Mouse (Mus musculus): ENCODE data around the gene Atg9b. TPM values are rescaled to one million over a fixed set of nuclear protein-coding genes. Genes with fewer than 3 reads are reported as not detected.

The Atg9b gene
- polyA plus RNA-seq (2015; fragmentation: Nextera tagmentation; extraction: Ambion mirVana), result 2.0 and 2.5 TPM in 2 replicates

DNA sequence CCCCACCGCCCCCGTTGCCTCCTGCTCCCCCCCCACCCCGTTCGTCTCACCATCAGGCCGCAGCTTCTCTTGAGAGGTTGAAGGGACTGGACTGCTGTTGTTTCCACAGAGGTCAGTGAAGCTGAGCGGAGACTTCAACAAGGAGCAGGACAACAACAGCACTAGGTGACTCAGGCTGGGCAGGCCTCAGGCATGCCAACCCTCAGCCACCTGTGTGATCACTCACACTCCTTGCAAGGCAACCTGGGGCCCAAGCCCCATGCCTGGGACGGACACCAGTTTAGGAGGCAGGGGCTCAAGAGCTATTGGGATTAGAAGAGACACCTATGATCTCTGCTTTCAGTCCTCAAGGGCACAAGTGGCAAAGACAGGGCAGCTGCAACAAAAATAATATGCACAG, at the start of gene Atg9b:
Gene Atg9b, minus strand, starts transcription at position 280 of the 400 bp plus-strand sequence.
- no peak within 1 kb of the TSS for H3K9ac ChIP-seq
- ATAC-seq (ENCODE audit: insufficient read depth, low FRiP score, low read depth), result no peak
- H3K4me2 ChIP-seq, result no peak within 1 kb of the TSS
- H3K36me3 ChIP-seq, result no peaks in the 10 kb centered on the region
- 80% methylated on average over 7 of the region's 7 CpGs for WGBS
- peak within 1 kb of the TSS; percentile 40; the same call in 1 of the 2 replicates for H3K27ac ChIP-seq
- H3K27me3 ChIP-seq (replicated peaks), result peaks cover 9% of the 10 kb centered on the region
- H3K4me1 ChIP-seq, result peaks cover 24% of the 10 kb centered on the region
- H3K9me3 ChIP-seq, result no peaks in the 10 kb centered on the region
- no peak within 1 kb of the TSS for H3K4me3 ChIP-seq (replicated peaks)

GRCm38 (mm10) chr5:24441187-24441586, 49.2 kb upstream of the Atg9b start:
- Histone ChIP-seq H3K27me3 (replicated peaks) (no peaks in the 10 kb centered on the region), H3K27ac (no peak overlapping the region), H3K4me1 (peaks cover 13% of the 10 kb centered on the region), H3K36me3 (peaks cover 59% of the 10 kb centered on the region), H3K4me3 (replicated peaks) (no peak overlapping the region), H3K9me3 (no peaks in the 10 kb centered on the region), H3K9ac (no peak overlapping the region), H3K4me2 (no peak overlapping the region)
- ATAC-seq (ENCODE audit: insufficient read depth, low FRiP score, low read depth), result no peak
- 92% methylated on average over 8 of the region's 8 CpGs for WGBS

GRCm38 (mm10) chr5:24433993-24434392, 42.0 kb upstream of the Atg9b start:
- Histone ChIP-seq H3K9ac (no peak overlapping the region), H3K36me3 (peaks cover 78% of the 10 kb centered on the region), H3K27me3 (replicated peaks) (no peaks in the 10 kb centered on the region), H3K4me3 (replicated peaks) (no peak overlapping the region), H3K9me3 (no peaks in the 10 kb centered on the region), H3K4me2 (no peak overlapping the region), H3K4me1 (peaks cover 5% of the 10 kb centered on the region; the same call in 1 of the 2 replicates), H3K27ac (no peak overlapping the region)
- no peak for ATAC-seq (ENCODE audit: insufficient read depth, low FRiP score, low read depth)
- WGBS, result 85% methylated on average over 8 of the region's 8 CpGs

- peak overlapping the region; percentile 93 for H3K4me2 ChIP-seq
- 18% methylated on average over 9 of the region's 9 CpGs for WGBS
- peaks cover 41% of the 10 kb centered on the region for H3K4me1 ChIP-seq
- H3K9me3 ChIP-seq, result no peaks in the 10 kb centered on the region
- no peak for ATAC-seq (ENCODE audit: insufficient read depth, low FRiP score, low read depth)
- no peaks in the 10 kb centered on the region for H3K27me3 ChIP-seq (replicated peaks)
- H3K9ac ChIP-seq, result no peak overlapping the region
- H3K27ac ChIP-seq, result peak overlapping the region; percentile 80
- peak overlapping the region; percentile 29 for H3K4me3 ChIP-seq (replicated peaks)
- peaks cover 40% of the 10 kb centered on the region for H3K36me3 ChIP-seq
These were observed 36.7 kb upstream of the Atg9b start for GRCm38 (mm10) chr5:24428596-24428995.

DNA sequence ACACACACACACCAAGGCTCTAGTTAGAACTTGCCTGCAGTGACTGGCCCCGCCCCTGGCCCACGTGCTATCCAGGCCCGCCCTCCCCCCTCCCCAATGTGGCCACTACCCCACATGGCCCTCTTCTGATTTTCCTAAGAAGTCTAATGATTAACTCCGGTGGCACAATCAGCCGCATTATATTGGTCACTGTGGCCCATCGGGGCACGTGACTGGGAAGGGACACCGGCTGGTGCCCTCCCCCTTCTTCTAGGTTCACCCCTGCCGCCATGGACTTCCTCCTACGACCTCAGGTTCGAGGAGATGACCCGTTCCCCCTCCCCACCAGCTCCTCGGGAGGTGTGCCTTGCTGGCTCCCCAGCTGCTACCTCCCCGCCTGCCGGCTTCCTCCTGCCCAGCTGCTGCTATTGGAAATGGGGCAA, 36.0 kb upstream of the Atg9b start:
- no peak overlapping the region for H3K9ac ChIP-seq
- peak overlapping the region; percentile 93 for H3K4me2 ChIP-seq
- H3K27ac ChIP-seq, result peak overlapping the region; percentile 80
- peak overlapping the region; percentile 65 for H3K4me3 ChIP-seq (replicated peaks)
- WGBS, result 12% methylated on average over 15 of the region's 15 CpGs
- H3K27me3 ChIP-seq (replicated peaks), result no peaks in the 10 kb centered on the region
- no peaks in the 10 kb centered on the region for H3K9me3 ChIP-seq
- peaks cover 34% of the 10 kb centered on the region for H3K36me3 ChIP-seq
- ATAC-seq (ENCODE audit: insufficient read depth, low FRiP score, low read depth), result peak; percentile 2; the same call in 1 of the 2 replicates
- H3K4me1 ChIP-seq, result peaks cover 41% of the 10 kb centered on the region

- peaks cover 48% of the 10 kb centered on the region for H3K4me1 ChIP-seq
- H3K4me2 ChIP-seq, result peak overlapping the region; percentile 93
- H3K4me3 ChIP-seq (replicated peaks), result peak overlapping the region; percentile 65
- peaks cover 27% of the 10 kb centered on the region for H3K36me3 ChIP-seq
- H3K27me3 ChIP-seq (replicated peaks), result no peaks in the 10 kb centered on the region
- no peak overlapping the region for H3K9ac ChIP-seq
- ATAC-seq (ENCODE audit: insufficient read depth, low FRiP score, low read depth), result no peak
- peak overlapping the region; percentile 74 for H3K27ac ChIP-seq
- 26% methylated on average over 12 of the region's 12 CpGs for WGBS
- no peaks in the 10 kb centered on the region for H3K9me3 ChIP-seq
These were observed 35.3 kb upstream of the Atg9b start for GRCm38 (mm10) chr5:24427285-24427633.

- Histone ChIP-seq H3K4me3 (replicated peaks) (peak overlapping the region; percentile 65), H3K4me2 (peak overlapping the region; percentile 93), H3K4me1 (peaks cover 50% of the 10 kb centered on the region), H3K27me3 (replicated peaks) (no peaks in the 10 kb centered on the region), H3K9me3 (no peaks in the 10 kb centered on the region), H3K9ac (no peak overlapping the region), H3K36me3 (peaks cover 22% of the 10 kb centered on the region), H3K27ac (peak overlapping the region; percentile 74)
- whole genome bisulfite sequencing, result 17% methylated on average over 9 of the region's 9 CpGs
- no peak for ATAC-seq (ENCODE audit: insufficient read depth, low FRiP score, low read depth)
These were observed 34.8 kb upstream of the Atg9b start for GRCm38 (mm10) chr5:24426556-24427284.

DNA sequence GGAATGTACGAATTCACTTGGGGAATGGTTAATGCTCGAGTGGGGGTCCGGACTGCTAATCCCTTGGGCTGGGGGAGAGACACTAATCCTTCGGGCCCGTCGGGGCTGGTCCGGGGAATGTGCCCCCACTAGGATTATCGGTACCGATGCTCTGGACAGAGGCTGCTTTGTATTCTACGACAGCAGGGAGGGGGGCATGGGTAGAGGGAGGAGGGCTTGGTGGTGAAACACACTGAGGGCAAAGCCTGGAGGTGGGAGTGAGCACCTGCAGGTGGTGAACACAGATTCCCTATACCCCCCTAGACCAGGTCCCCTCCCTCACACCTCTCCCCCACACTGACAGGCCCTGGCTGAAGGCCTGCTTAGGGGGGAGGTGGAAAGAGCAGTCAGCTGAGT, 34.1 kb upstream of the Atg9b start:
- ATAC-seq (ENCODE audit: insufficient read depth, low FRiP score, low read depth), result no peak

DNA sequence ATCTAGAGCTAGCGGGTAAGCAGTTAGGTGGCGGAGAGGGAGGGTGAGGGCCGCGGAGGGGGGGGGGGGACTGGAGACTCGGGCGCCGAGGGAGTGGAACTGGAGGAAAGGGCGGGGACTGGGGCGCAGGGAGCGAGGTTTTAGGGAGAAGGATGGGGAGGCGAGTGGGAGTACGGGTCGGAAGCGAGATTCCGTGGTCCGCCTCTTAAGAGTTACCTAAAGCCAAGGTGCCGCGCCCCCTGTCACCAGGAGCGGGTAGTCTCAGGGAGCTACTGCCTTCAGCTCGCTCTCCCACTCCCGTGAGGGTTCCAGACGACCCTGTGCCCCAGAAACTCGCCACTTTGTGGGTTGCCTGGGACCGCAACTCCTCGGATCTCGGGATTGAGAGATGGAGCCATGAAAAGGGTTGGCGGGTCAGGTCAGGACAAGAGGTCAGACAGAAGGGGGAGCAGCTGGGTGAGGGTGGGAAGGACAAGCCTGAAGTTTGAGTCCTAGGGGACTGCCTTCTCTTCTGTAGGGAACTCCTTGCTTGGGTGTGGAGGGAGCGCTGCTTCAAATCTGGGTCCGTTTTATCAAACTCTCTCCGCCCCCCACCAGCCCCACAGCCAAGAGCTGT, 33.6 kb upstream of the Atg9b start:
- Histone ChIP-seq H3K4me1 (peaks cover 50% of the 10 kb centered on the region), H3K9ac (peak overlapping the region; percentile 53)

More for the DNA sequence above, 34.1 kb upstream of the Atg9b start:
- 1% methylated on average over 10 of the region's 10 CpGs for WGBS
- H3K9ac ChIP-seq, result peak overlapping the region; percentile 53; the same call in 1 of the 2 replicates
- no peaks in the 10 kb centered on the region for H3K9me3 ChIP-seq
- H3K4me3 ChIP-seq (replicated peaks), result peak overlapping the region; percentile 65
- H3K36me3 ChIP-seq, result peaks cover 20% of the 10 kb centered on the region
- H3K27ac ChIP-seq, result peak overlapping the region; percentile 97
- peaks cover 50% of the 10 kb centered on the region for H3K4me1 ChIP-seq
- H3K27me3 ChIP-seq (replicated peaks), result no peaks in the 10 kb centered on the region
- H3K4me2 ChIP-seq, result peak overlapping the region; percentile 93

GRCm38 (mm10) chr5:24424861-24425411, 33.0 kb upstream of the Atg9b start:
- no peaks in the 10 kb centered on the region for H3K27me3 ChIP-seq (replicated peaks)
- peaks cover 12% of the 10 kb centered on the region; the same call in 1 of the 2 replicates for H3K36me3 ChIP-seq
- peaks cover 50% of the 10 kb centered on the region for H3K4me1 ChIP-seq
- ATAC-seq (ENCODE audit: insufficient read depth, low FRiP score, low read depth), result peak; percentile 15; the same call in 1 of the 2 replicates
- 2% methylated on average over 55 of the region's 60 CpGs for WGBS
- H3K4me2 ChIP-seq, result peak overlapping the region; percentile 93
- peak overlapping the region; percentile 53; the same call in 1 of the 2 replicates for H3K9ac ChIP-seq
- H3K9me3 ChIP-seq, result no peaks in the 10 kb centered on the region
- peak overlapping the region; percentile 65 for H3K4me3 ChIP-seq (replicated peaks)
- H3K27ac ChIP-seq, result peak overlapping the region; percentile 97

More for the DNA sequence above, 33.6 kb upstream of the Atg9b start:
- no peak for ATAC-seq (ENCODE audit: insufficient read depth, low FRiP score, low read depth)
- Histone ChIP-seq H3K36me3 (peaks cover 15% of the 10 kb centered on the region; the same call in 1 of the 2 replicates), H3K27ac (peak overlapping the region; percentile 97), H3K4me3 (replicated peaks) (peak overlapping the region; percentile 65), H3K9me3 (no peaks in the 10 kb centered on the region), H3K4me2 (peak overlapping the region; percentile 93), H3K27me3 (replicated peaks) (no peaks in the 10 kb centered on the region)
- whole genome bisulfite sequencing, result under 1% methylated on average over 29 of the region's 30 CpGs

DNA sequence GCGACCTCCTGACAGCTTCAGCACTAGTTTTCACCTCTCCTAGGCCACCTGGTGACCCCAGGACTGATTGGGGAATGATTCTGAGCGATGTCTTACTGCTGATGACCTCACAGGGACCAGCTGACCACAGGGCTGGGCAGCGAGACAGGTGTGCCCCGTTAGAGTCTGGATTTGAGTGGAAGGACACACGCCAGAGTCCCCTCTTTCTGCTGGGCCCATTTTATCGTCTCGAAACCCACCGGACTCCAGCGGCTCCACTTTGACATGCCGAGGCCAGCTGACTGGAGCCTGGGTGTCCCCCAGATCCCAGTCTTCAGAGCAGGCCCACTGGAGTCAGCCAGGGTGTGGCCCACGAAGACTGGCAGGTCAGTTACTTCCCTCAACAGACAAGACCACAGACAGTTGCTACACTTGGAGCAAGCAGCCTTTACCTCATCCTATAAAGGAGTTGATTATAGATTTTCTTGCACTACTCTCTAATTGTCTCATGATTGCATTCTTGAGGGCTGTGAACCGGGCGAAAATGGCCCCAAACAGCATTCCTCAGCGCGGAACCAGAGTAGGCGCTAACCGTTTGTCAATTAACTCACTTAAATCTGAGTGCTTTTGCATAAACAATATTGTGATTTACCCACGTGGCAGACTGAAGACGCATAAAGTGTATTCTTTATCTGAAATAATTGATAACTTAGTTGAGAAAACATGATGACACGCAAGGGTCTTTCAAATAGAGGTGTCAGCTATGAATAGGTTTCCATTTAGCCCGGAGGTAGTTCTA, 32.2 kb upstream of the Atg9b start:
- 8% methylated on average over 21 of the region's 21 CpGs for WGBS

More for the DNA sequence above, 32.2 kb upstream of the Atg9b start:
- peak overlapping the region; percentile 65 for H3K4me3 ChIP-seq (replicated peaks)
- H3K36me3 ChIP-seq, result peaks cover 12% of the 10 kb centered on the region
- H3K27me3 ChIP-seq (replicated peaks), result no peaks in the 10 kb centered on the region
- peaks cover 47% of the 10 kb centered on the region for H3K4me1 ChIP-seq
- no peak for ATAC-seq (ENCODE audit: insufficient read depth, low FRiP score, low read depth)
- H3K9ac ChIP-seq, result peak overlapping the region; percentile 47
- H3K9me3 ChIP-seq, result no peaks in the 10 kb centered on the region
- H3K27ac ChIP-seq, result peak overlapping the region; percentile 97
- peak overlapping the region; percentile 93 for H3K4me2 ChIP-seq
